Mouse (Mus musculus) heart, adult 2 months (tissue): ENCODE measurements around the gene 3110001I22Rik. TPM values are rescaled to one million over a fixed set of nuclear protein-coding genes. Genes with fewer than 3 reads are reported as not detected.
"Not testable (repeated sequence)": the region's sequence is repeated elsewhere in the genome, so short reads cannot be mapped to it uniquely, and the experiment has no call there.

Source experiments
- DNase-seq, 2 experiments: peaks; one replicate each; pipeline ENCODE4 v3.0.0; 2021
- H3K27ac ChIP-seq: fragments of 200-600 bp; 2 replicates; pipeline ENCODE4 v1.8.1; 2022
- H3K27me3 ChIP-seq: fragments of 200-500 bp; 2 replicates; pipeline ENCODE4 v1.6.1; 2012; ENCODE audit warnings: mild to moderate bottlenecking, low read length, inconsistent platforms, mixed read lengths; ENCODE audit not compliant: control insufficient read depth, insufficient read depth
- H3K36me3 ChIP-seq: fragments of 200-500 bp; 2 replicates; pipeline ENCODE4 v1.6.1; 2012; ENCODE audit warnings: low read length, inconsistent platforms; ENCODE audit not compliant: control insufficient read depth, insufficient read depth
- H3K4me1 ChIP-seq: fragments of 200-500 bp; 2 replicates; pipeline ENCODE4 v1.6.1; 2011; ENCODE audit warnings: low read length; ENCODE audit not compliant: control insufficient read depth, insufficient read depth
- H3K4me3 ChIP-seq: fragments of 200-600 bp; 2 replicates; pipeline ENCODE4 v1.8.1; 2022
- H3K79me2 ChIP-seq: fragments of 200-500 bp; replicated peaks from 2 replicates; pipeline ENCODE4 v1.6.1; 2012; ENCODE audit warnings: mild to moderate bottlenecking, inconsistent platforms, low read length, moderate library complexity, mixed read lengths; ENCODE audit not compliant: control insufficient read depth, insufficient read depth
- H3K9ac ChIP-seq: fragments of 200-500 bp; 2 replicates; pipeline ENCODE4 v1.6.1; 2012; ENCODE audit warnings: low read depth, mild to moderate bottlenecking, control low read depth, inconsistent platforms, low read length, mixed read lengths
- CTCF ChIP-seq: fragments of 200-600 bp; IDR thresholded peaks from 2 replicates; pipeline ENCODE4 v1.8.1; 2022; ENCODE audit warnings: antibody characterized with exemption, mild to moderate bottlenecking, moderate library complexity
- EP300 ChIP-seq: fragments of 200-500 bp; IDR thresholded peaks from 2 replicates; pipeline ENCODE4 v1.6.1; 2011; ENCODE audit warnings: low read depth, low read length, control low read depth; ENCODE audit not compliant: insufficient read depth
- POLR2A ChIP-seq: fragments of 200-500 bp; IDR thresholded peaks from 2 replicates; pipeline ENCODE4 v1.6.1; 2011; ENCODE audit warnings: mild to moderate bottlenecking, low read depth, low read length, control low read depth; ENCODE audit not compliant: insufficient read depth
- WGBS: fragments of 180-500 bp; shearing (Covaris S2); methylation state at CpG from one replicate; pipeline ENCODE4 v1.1.7; 2018; 5-methylcytosine and 5-hydroxymethylcytosine counted together
- intact Hi-C: fragments of 180-260 bp; cut with DNase I; formaldehyde crosslinking; loops from one replicate; pipeline ENCODE4 v1.15.1; 2025
- long read RNA-seq: library from polyadenylated mRNA; stranded (forward); transcript quantifications from one replicate; pipeline ENCODE4 v2.0.0, GENCODE M21; 2021
- polyA plus RNA-seq: library from polyadenylated mRNA; depleted of rRNA; stranded (reverse); fragments of >200 nt; gene quantifications from 2 replicates; pipeline ENCODE4 v1.2.3, GENCODE M21; 2012; rRNA removed
- total RNA-seq, 2 experiments: library from RNA; stranded (reverse); gene quantifications; 2 replicates each; pipeline ENCODE4 v1.2.3; 2021

The 3110001I22Rik gene
- total RNA-seq (1 to 10 TPM; 2.6 to 2.7 TPM), polyA plus RNA-seq (1.1 and 1.2 TPM in 2 replicates)
- long read RNA-seq, partial matches to known transcripts, result 0 of 2 reads
- long read RNA-seq, other reads (novel, unspliced or antisense), result 0 of 2 reads

- intact Hi-C loops, result loop anchor here (5.0 kb wide), 2 partner anchors 110 to 145 kb away; partner anchors contain the start of genes Ntan1 and Rrn3
- Histone ChIP-seq H3K36me3 (peaks cover 12% of the 10 kb centered on the region), H3K4me3 (peak within 1 kb of the TSS; percentile 97), H3K27ac (peak within 1 kb of the TSS; percentile 94), H3K79me2 (peaks cover 1% of the 10 kb centered on the region), H3K4me1 (peaks cover 11% of the 10 kb centered on the region), H3K27me3 (no peaks in the 10 kb centered on the region), H3K9ac (peak within 1 kb of the TSS; percentile 95)
- DNase-seq, result peak; percentile 91 to 94
- WGBS, result 0% methylated on average over 54 of the region's 54 CpGs
- TF ChIP-seq CTCF (0 out of 2 replicates have a peak, but pooled peaks have one; percentile 19), POLR2A (peak; percentile 98), EP300 (no peak)
These were observed at the start of gene 3110001I22Rik, which contains the start of gene Bfar for GRCm38 (mm10) chr16:13671685-13672385. Gene 3110001I22Rik, plus strand, starts transcription at chr16:13671929. Gene Bfar, plus strand, starts transcription at chr16:13671858.

DNA sequence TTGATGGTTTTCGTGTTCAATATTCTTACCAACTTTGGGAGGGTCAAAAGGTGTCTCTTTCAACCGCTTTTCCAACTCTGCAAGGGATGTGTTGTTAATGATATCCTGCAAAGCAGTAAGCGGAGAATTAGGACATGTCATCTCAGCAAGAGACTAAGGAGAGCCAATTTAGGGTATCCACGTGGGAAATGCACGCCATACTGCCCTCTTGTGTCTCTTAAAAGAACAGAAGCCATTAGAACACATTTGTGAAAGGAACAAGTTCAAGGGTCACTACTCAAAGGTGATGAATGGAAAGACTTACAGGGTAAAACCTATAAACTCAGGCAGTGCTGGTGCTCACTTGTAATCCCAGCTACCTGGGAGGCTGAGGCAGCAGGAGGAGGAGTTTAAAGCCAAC lies 43.4 kb upstream of the 3110001I22Rik start:
- Histone ChIP-seq H3K27me3 (no peaks in the 10 kb centered on the region), H3K9ac (no peak overlapping the region), H3K4me1 (no peaks in the 10 kb centered on the region), H3K79me2 (no peaks in the 10 kb centered on the region), H3K36me3 (no peaks in the 10 kb centered on the region), H3K4me3 (no peak overlapping the region), H3K27ac (no peak overlapping the region)
- DNase-seq, result no peak
- intact Hi-C loops, result loop anchor here (10.0 kb wide), 1 partner anchor 514 kb away; no protein-coding TSS in a partner anchor
- TF ChIP-seq CTCF (peak; percentile 67), POLR2A (no peak)
- 50% methylated on average over 5 of the region's 5 CpGs for WGBS

- H3K4me1 ChIP-seq, H3K27ac ChIP-seq, H3K36me3 ChIP-seq, H3K27me3 ChIP-seq, H3K9ac ChIP-seq, DNase-seq, H3K79me2 ChIP-seq, H3K4me3 ChIP-seq, intact Hi-C loops: not testable (repeated sequence)
- TF ChIP-seq CTCF, result peak; percentile 14; the same call in 1 of the 2 replicates
- 69% methylated on average over 2 of the region's 2 CpGs for WGBS
These were observed 33.5 kb upstream of the 3110001I22Rik start for GRCm38 (mm10) chr16:13638198-13638597.

DNA sequence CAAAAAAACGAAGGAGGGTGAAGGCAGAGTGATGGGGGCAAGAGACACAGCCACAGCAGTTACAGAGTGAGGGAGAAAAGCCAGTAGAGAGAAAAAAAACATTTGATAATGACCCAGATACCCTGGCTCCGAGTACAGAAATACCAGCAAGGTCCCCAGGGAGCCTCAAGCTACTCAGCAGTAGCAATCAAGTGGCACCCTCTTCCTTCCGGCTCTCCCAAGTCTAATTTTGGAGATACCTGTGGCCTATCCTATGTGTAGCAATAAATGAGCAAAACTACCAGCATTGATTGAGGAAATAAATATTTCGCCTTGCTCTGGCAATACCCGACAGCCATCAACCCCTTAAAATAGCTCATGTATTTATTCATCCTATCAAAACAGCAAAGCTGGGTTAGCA lies 32.2 kb upstream of the 3110001I22Rik start:
- no peaks in the 10 kb centered on the region for H3K4me1 ChIP-seq
- DNase-seq, result no peak
- TF ChIP-seq CTCF (no peak), EP300 (no peak), POLR2A (no peak)
- no peak overlapping the region for H3K27ac ChIP-seq
- no peak overlapping the region for H3K4me3 ChIP-seq
- intact Hi-C loops, result no loop called here
- WGBS, result 73% methylated on average over 5 of the region's 5 CpGs
- no peaks in the 10 kb centered on the region for H3K27me3 ChIP-seq
- H3K36me3 ChIP-seq, result no peaks in the 10 kb centered on the region
- H3K9ac ChIP-seq, result no peak overlapping the region
- no peaks in the 10 kb centered on the region for H3K79me2 ChIP-seq

DNA sequence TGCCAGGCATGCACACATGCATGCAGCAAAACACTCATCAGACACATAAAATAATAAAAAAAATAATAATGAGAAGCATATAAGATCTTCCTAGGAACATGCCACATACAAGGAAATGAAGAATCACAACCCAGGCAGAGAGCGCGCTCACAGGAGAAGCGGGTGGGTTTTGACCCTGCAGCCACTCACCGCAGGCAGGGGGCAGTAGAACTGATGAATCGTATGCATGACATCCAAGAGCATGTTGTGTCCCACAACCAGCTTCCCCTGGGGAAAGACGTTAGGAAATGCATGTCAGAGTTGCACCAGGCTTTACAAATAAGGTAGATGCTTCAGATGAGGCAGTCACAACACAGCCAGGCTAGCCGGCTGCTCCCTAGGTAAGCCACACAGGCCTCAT lies 31.7 kb upstream of the 3110001I22Rik start:
- H3K36me3 ChIP-seq, result no peaks in the 10 kb centered on the region

GRCm38 (mm10) chr16:13644474-13644873 lies 27.3 kb upstream of the 3110001I22Rik start:
- no peaks in the 10 kb centered on the region for H3K27me3 ChIP-seq
- no peak overlapping the region for H3K9ac ChIP-seq
- WGBS, result 87% methylated on average over 3 of the region's 3 CpGs
- intact Hi-C loops, result loop anchor here (5.0 kb wide), 1 partner anchor 88 kb away; the partner anchor contains the start of gene Pla2g10
- H3K79me2 ChIP-seq, result no peaks in the 10 kb centered on the region
- no peak overlapping the region for H3K27ac ChIP-seq
- H3K4me3 ChIP-seq, result no peak overlapping the region
- H3K4me1 ChIP-seq, result no peaks in the 10 kb centered on the region
- TF ChIP-seq CTCF (no peak), POLR2A (no peak), EP300 (no peak)
- DNase-seq, result no peak
- no peaks in the 10 kb centered on the region for H3K36me3 ChIP-seq

More for the DNA sequence above, 31.7 kb upstream of the 3110001I22Rik start:
- Histone ChIP-seq H3K9ac (no peak overlapping the region), H3K27me3 (no peaks in the 10 kb centered on the region), H3K27ac (no peak overlapping the region), H3K79me2 (no peaks in the 10 kb centered on the region), H3K4me1 (no peaks in the 10 kb centered on the region), H3K4me3 (no peak overlapping the region)
- intact Hi-C loops, result loop anchor here (5.0 kb wide), 1 partner anchor 92 kb away; the partner anchor contains the start of gene Pla2g10
- no peak for DNase-seq
- WGBS, result 81% methylated on average over 7 of the region's 7 CpGs
- no peak for TF ChIP-seq EP300
- TF ChIP-seq CTCF, result peak; percentile 54
